Mouse (Mus musculus): ENCODE measurements around the gene Ctxn2.

Ctxn2 gene

DNA sequence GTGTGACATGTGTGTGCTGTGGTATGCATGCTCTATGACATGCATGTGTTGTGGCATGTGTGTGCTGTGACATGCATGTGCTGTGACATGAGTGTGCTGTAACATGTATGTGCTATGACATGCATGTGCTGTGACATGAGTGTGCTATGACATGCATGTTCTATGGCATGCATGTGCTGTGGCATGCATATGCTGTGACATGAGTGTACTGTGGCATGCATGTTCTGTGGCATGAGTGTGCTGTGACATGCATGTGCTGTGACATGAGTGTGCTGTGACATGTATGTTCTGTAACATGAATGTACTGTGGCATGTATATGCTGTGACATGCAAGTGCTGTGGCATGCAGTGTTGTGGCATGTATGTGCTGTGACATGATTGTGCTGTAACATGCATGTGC, 56.4 kb downstream of the Ctxn2 start:
- no peak for DNase-seq (ENCODE audit: low spot score in 2 of 2)

GRCm38 (mm10) chr2:125196771-125197170, 60.3 kb downstream of the Ctxn2 start:
- no peak for DNase-seq (ENCODE audit: low spot score in 2 of 2)

Measured in thymus, postnatal 10 days (tissue).